Mouse (Mus musculus): ENCODE results near the gene Rsph6a. TPM values are rescaled to one million over a fixed set of nuclear protein-coding genes. Genes with fewer than 3 reads are reported as not detected.

Rsph6a gene
- polyA plus RNA-seq, 1 experiment = not detected

DNA sequence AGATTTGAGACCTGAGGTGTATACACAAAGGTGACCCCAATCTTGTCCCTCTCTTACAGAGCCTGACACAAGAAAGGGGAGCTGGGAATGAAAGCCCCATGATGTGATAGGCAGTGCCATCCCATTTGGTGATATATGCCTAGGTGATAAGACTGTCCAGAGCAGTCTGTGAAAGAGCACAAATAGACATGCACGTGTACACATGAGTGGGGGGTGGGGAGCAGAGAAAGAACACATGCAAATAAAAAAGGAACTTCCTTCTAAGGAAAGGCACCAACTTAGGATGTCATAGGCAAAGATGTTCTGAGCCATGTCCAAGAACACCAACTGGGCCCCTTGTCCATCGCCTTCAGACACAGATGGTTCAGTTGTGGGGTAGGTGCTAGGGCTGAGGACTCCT is 50.0 kb downstream of the Rsph6a start:
- Histone ChIP-seq H3K4me3 (ENCODE audit: insufficient read depth, low read length) (no peak overlapping the region), H3K27ac (ENCODE audit: insufficient read depth, low read length) (no peak overlapping the region), H3K4me1 (ENCODE audit: control insufficient read depth, insufficient read depth, low read length) (no peaks in the 10 kb centered on the region)
- TF ChIP-seq POLR2A (IDR thresholded peaks at IDR 0.05; ENCODE audit: low read depth, low read length) = no peak
- TF ChIP-seq CTCF (IDR thresholded peaks at IDR 0.05; ENCODE audit: borderline replicate concordance, insufficient read depth, low read length) = no peak

- TF ChIP-seq CTCF (IDR thresholded peaks at IDR 0.05; ENCODE audit: borderline replicate concordance, insufficient read depth, low read length) (no peak), POLR2A (IDR thresholded peaks at IDR 0.05; ENCODE audit: low read depth, low read length) (no peak)
- Histone ChIP-seq H3K4me1 (ENCODE audit: control insufficient read depth, insufficient read depth, low read length) (no peaks in the 10 kb centered on the region), H3K4me3 (ENCODE audit: insufficient read depth, low read length) (no peak overlapping the region), H3K27ac (ENCODE audit: insufficient read depth, low read length) (no peak overlapping the region)
Observed at GRCm38 (mm10) chr7:19107436-19107835, 52.9 kb downstream of the Rsph6a start.

DNA sequence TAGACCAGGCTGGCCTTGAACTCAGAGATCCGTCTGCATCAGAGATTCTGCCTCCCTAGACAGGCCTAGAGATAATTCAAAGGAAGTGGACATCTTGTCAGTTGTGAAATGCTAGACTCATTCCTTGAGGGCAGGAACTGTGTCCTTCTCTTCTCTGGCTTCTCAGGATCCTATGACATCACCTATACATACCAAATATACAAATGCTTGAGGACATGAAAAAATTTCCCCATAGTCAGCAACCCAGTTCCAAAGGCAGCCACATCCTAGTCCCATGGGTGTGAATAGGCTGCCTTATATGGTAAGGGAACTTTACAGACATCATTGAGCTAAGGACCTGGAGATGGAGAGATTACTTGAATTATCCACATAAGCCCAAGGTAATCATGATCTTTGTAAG is 55.1 kb downstream of the Rsph6a start:
- no peak overlapping the region for H3K4me3 ChIP-seq (ENCODE audit: insufficient read depth, low read length)
- H3K4me1 ChIP-seq (ENCODE audit: control insufficient read depth, insufficient read depth, low read length) = no peaks in the 10 kb centered on the region
- H3K27ac ChIP-seq (ENCODE audit: insufficient read depth, low read length) = no peak overlapping the region
- TF ChIP-seq POLR2A (IDR thresholded peaks at IDR 0.05; ENCODE audit: low read depth, low read length) (no peak), CTCF (IDR thresholded peaks at IDR 0.05; ENCODE audit: borderline replicate concordance, insufficient read depth, low read length) (no peak)

DNA sequence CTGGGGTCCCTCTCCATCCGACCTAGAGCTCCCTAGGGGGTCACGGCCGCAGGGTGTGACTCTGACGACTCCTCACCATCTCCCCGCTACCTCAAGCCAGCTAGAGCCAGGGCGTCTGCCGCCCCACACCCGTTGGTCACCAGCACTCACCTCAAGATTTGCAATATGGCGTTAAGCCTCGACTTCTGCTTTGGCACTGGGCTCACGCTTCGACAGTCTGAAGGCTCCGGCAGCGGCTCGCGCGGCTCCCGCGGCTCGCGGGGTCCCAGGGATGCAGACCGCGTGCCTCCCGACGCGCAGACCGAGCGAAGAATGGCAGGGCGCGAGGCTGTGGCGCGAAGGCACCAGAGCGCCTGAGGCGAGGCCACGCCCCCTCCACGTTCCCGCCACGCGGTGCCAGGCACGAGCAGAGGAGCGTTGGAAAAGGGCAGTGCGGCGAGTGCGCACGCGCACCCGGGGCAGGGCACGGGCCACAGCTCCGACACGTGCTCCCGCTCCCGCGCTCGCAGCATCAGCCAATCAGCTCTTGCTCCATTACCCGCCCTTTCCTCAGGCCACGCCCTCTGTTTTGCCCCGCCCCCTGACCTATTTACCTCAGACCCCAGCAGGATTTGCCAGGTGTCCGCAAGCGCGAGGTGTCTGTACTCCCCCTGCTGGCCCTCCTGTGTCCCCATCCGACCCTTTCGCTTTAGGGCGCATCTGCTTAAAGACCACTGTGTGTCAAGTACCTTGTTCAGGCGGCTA is 63.7 kb downstream of the Rsph6a start, which contains the start of gene Gm4969:
Gene Gm4969 (minus strand): TSS at position 341 of the 744 bp plus-strand sequence.
- no peak for TF ChIP-seq CTCF (IDR thresholded peaks at IDR 0.05; ENCODE audit: borderline replicate concordance, insufficient read depth, low read length)
- no peak for TF ChIP-seq POLR2A (IDR thresholded peaks at IDR 0.05; ENCODE audit: low read depth, low read length)
- H3K4me3 ChIP-seq (ENCODE audit: insufficient read depth, low read length) = no peak within 1 kb of the TSS
- no peak within 1 kb of the TSS for H3K27ac ChIP-seq (ENCODE audit: insufficient read depth, low read length)
- no peaks in the 10 kb centered on the region; the same call in 1 of the 2 replicates for H3K4me1 ChIP-seq (ENCODE audit: control insufficient read depth, insufficient read depth, low read length)

DNA sequence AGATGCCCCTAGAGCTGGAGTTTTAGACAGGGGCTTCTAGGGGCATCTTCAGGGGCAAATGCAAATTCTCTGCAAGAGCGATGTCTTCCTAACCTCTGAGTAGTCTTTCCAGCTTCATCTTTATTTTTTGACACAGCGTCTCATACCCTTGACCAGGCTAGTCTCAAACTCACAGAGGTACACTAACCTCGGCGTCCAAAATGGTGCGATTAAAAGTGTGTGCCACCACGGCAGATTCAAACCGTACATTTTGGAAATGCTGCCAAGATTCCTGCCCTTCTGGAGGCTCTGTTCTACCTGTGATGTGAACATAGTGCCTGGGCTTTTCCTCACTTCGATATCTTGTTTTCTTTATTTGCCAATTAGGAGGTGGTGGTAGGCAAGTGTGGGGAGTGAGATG is 64.6 kb downstream of the Rsph6a start:
- no peaks in the 10 kb centered on the region; the same call in 1 of the 2 replicates for H3K4me1 ChIP-seq (ENCODE audit: control insufficient read depth, insufficient read depth, low read length)
- TF ChIP-seq POLR2A (IDR thresholded peaks at IDR 0.05; ENCODE audit: low read depth, low read length) (no peak), CTCF (IDR thresholded peaks at IDR 0.05; ENCODE audit: borderline replicate concordance, insufficient read depth, low read length) (no peak)
- no peak overlapping the region for H3K4me3 ChIP-seq (ENCODE audit: insufficient read depth, low read length)
- H3K27ac ChIP-seq (ENCODE audit: insufficient read depth, low read length) = no peak overlapping the region

DNA sequence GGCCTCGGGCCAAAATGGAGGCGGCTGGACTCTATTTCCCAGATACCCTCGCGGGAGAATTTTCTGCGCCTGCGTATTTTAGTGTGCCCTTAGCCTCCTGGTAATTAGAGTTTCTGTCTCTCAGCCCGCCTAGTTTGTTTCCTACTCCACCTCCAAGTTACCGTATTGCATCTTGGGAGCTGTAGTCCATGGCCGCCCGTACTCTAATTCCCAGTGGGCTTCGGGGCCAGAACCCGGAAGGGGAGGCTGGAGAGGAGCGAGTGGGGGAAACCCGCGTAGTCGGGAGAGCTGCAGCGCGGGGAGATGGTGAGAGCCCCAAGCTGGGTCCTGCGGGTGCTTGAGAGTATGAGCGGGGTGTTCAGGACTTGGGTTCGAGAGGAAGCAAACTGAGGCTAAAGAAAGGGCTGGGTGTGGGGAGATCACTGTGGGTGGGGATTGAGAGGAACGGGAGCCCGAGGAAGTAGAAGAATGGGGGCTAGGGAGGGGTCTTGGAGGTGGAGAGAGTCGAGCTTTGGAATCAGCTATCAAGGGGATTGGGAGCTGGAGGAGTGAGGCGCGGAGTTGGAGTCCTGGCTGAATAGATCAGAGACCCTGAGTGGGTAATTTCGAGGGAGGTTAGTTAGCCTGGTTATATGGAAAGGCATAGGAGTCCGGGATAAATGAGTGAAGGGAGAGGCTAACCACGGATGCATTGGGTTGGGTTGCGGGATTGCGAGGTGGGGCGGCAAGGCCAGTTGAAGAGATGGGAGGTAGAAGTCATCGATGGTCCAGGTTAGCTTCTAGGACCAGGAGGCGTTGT is 65.3 kb downstream of the Rsph6a start, which contains the start of gene Fbxo46:
Gene Fbxo46 (plus strand): TSS at position 229 of the 799 bp plus-strand sequence.
- TF ChIP-seq POLR2A (IDR thresholded peaks at IDR 0.05; ENCODE audit: low read depth, low read length) (peak; percentile 86), CTCF (IDR thresholded peaks at IDR 0.05; ENCODE audit: borderline replicate concordance, insufficient read depth, low read length) (no peak)
- no peak within 1 kb of the TSS for H3K27ac ChIP-seq (ENCODE audit: insufficient read depth, low read length)
- H3K4me3 ChIP-seq (ENCODE audit: insufficient read depth, low read length) = peak within 1 kb of the TSS; percentile 97
- no peaks in the 10 kb centered on the region; the same call in 1 of the 2 replicates for H3K4me1 ChIP-seq (ENCODE audit: control insufficient read depth, insufficient read depth, low read length)

GRCm38 (mm10) chr7:19121686-19122085 is 67.2 kb downstream of the Rsph6a start:
- TF ChIP-seq CTCF (IDR thresholded peaks at IDR 0.05; ENCODE audit: borderline replicate concordance, insufficient read depth, low read length) = no peak
- TF ChIP-seq POLR2A (IDR thresholded peaks at IDR 0.05; ENCODE audit: low read depth, low read length) = no peak
- no peak overlapping the region for H3K27ac ChIP-seq (ENCODE audit: insufficient read depth, low read length)

More at GRCm38 (mm10) chr7:19121686-19122085, 67.2 kb downstream of the Rsph6a start:
- Histone ChIP-seq H3K4me1 (ENCODE audit: control insufficient read depth, insufficient read depth, low read length) (no peaks in the 10 kb centered on the region; the same call in 1 of the 2 replicates), H3K4me3 (ENCODE audit: insufficient read depth, low read length) (no peak overlapping the region)

Other genes with a start within 250 kb of the Rsph6a start
- not detected in 2 replicates for gene Psg17, start 233.1 kb upstream of the Rsph6a start, polyA plus RNA-seq (2011; ENCODE audit: insufficient read length, low read depth, missing spikeins)
- gene Mill2, start 214.7 kb upstream of the Rsph6a start, polyA plus RNA-seq (2011; ENCODE audit: insufficient read length, low read depth, missing spikeins) = 1.8 and 3.0 TPM in 2 replicates
- gene Pglyrp1, start 183.4 kb upstream of the Rsph6a start, polyA plus RNA-seq (2011; ENCODE audit: insufficient read length, low read depth, missing spikeins) = not detected in 2 replicates
- gene Ccdc61, start 144.3 kb upstream of the Rsph6a start, polyA plus RNA-seq (2011; ENCODE audit: insufficient read length, low read depth, missing spikeins) = 10.1 and 10.5 TPM in 2 replicates
- 0.23 and 0.30 TPM in 2 replicates for gene Nova2, start 128.8 kb upstream of the Rsph6a start, polyA plus RNA-seq (2011; ENCODE audit: insufficient read length, low read depth, missing spikeins)
- not detected in 2 replicates for gene Nanos2, start 67.3 kb upstream of the Rsph6a start, polyA plus RNA-seq (2011; ENCODE audit: insufficient read length, low read depth, missing spikeins)
- gene Mypop, start 63.4 kb upstream of the Rsph6a start, polyA plus RNA-seq (2011; ENCODE audit: insufficient read length, low read depth, missing spikeins) = 8.4 and 10.6 TPM in 2 replicates
- gene Irf2bp1, start 50.6 kb upstream of the Rsph6a start, polyA plus RNA-seq (2011; ENCODE audit: insufficient read length, low read depth, missing spikeins) = 13.2 and 15.6 TPM in 2 replicates
- not detected in 2 replicates for gene Foxa3, start 31.2 kb upstream of the Rsph6a start, polyA plus RNA-seq (2011; ENCODE audit: insufficient read length, low read depth, missing spikeins)
- gene Sympk, start 30.3 kb upstream of the Rsph6a start, polyA plus RNA-seq (2011; ENCODE audit: insufficient read length, low read depth, missing spikeins) = 72.6 and 78.3 TPM in 2 replicates
- gene Dmwd, start 21.5 kb downstream of the Rsph6a start, polyA plus RNA-seq (2011; ENCODE audit: insufficient read length, low read depth, missing spikeins) = 39.0 and 47.0 TPM in 2 replicates
- 75.4 and 114 TPM in 2 replicates for gene Dmpk, start 29.2 kb downstream of the Rsph6a start, polyA plus RNA-seq (2011; ENCODE audit: insufficient read length, low read depth, missing spikeins)
- gene Six5, start 39.9 kb downstream of the Rsph6a start, polyA plus RNA-seq (2011; ENCODE audit: insufficient read length, low read depth, missing spikeins) = 7.4 and 11.4 TPM in 2 replicates
- not detected in 2 replicates for gene Gm4969, start 63.7 kb downstream of the Rsph6a start, polyA plus RNA-seq (2011; ENCODE audit: insufficient read length, low read depth, missing spikeins)
- gene Fbxo46, start 65.2 kb downstream of the Rsph6a start, polyA plus RNA-seq (2011; ENCODE audit: insufficient read length, low read depth, missing spikeins) = 4.8 and 7.1 TPM in 2 replicates
- 16.3 and 19.2 TPM in 2 replicates for gene Qpctl, start 94.6 kb downstream of the Rsph6a start, polyA plus RNA-seq (2011; ENCODE audit: insufficient read length, low read depth, missing spikeins)
- 70.0 and 71.3 TPM in 2 replicates for gene Snrpd2, start 95.0 kb downstream of the Rsph6a start, polyA plus RNA-seq (2011; ENCODE audit: insufficient read length, low read depth, missing spikeins)
- not detected in 2 replicates for gene Gipr, start 111.4 kb downstream of the Rsph6a start, polyA plus RNA-seq (2011; ENCODE audit: insufficient read length, low read depth, missing spikeins)
- gene Eml2, start 121.7 kb downstream of the Rsph6a start, polyA plus RNA-seq (2011; ENCODE audit: insufficient read length, low read depth, missing spikeins) = 17.3 and 23.2 TPM in 2 replicates
- 0.17 and 0.18 TPM in 2 replicates for gene Gpr4, start 157.8 kb downstream of the Rsph6a start, polyA plus RNA-seq (2011; ENCODE audit: insufficient read length, low read depth, missing spikeins)
- 21.8 and 24.4 TPM in 2 replicates for gene Opa3, start 173.6 kb downstream of the Rsph6a start, polyA plus RNA-seq (2011; ENCODE audit: insufficient read length, low read depth, missing spikeins)
- 161 and 186 TPM in 2 replicates for gene Vasp, start 217.1 kb downstream of the Rsph6a start, polyA plus RNA-seq (2011; ENCODE audit: insufficient read length, low read depth, missing spikeins)
- gene Ppm1n, start 225.4 kb downstream of the Rsph6a start, polyA plus RNA-seq (2011; ENCODE audit: insufficient read length, low read depth, missing spikeins) = not detected in 2 replicates
- gene Rtn2, start 227.9 kb downstream of the Rsph6a start, polyA plus RNA-seq (2011; ENCODE audit: insufficient read length, low read depth, missing spikeins) = 6.8 and 7.8 TPM in 2 replicates

All from embryonic fibroblast, embryonic 13.5 days (primary cell).